9 mouse cellular contexts compared by ENCODE assay signal in genomic region chr10:116197416-116197939, GRCm38 (mm10).
A peak's percentile ranks its signal among the peaks of the same experiment; 100 is the strongest.
DNase-seq lines count a peak whose midpoint lies in the region; ATAC-seq and TF ChIP-seq lines count a peak whose summit lies in the region.
"Had no signal": no experiment of that assay in that cellular context is flagged by ENCODE, and none has a peak within 500 bp of the region (broad histone marks: within the 10 kb centered on the region; RNA-seq: fewer than 3 reads in every experiment).

No protein-coding gene starts in this region.

- no peak for TF ChIP-seq POLR2A in limb, embryonic 14.5 days (IDR thresholded peaks at IDR 0.05; ENCODE audit: borderline replicate concordance, extremely low read depth, insufficient read depth, insufficient read length)

- H3K4me1 ChIP-seq in kidney, embryonic 14.5 days (ENCODE audit: control insufficient read depth, insufficient read depth, low read length), result no peaks in the 10 kb centered on the region
- H3K4me1 ChIP-seq in forebrain, embryonic 13.5 days, result peaks cover 4% of the 10 kb centered on the region; the same call in 1 of the 2 replicates
- H3K4me1 ChIP-seq in limb, embryonic 14.5 days (ENCODE audit: control insufficient read depth, insufficient read depth, low read length), result no peaks in the 10 kb centered on the region
- H3K4me1 ChIP-seq in stomach, embryonic 15.5 days, result no peaks in the 10 kb centered on the region

- H3K4me2 ChIP-seq in kidney, embryonic 14.5 days (replicated peaks; ENCODE audit: low read depth, low read length), result no peak overlapping the region; the same call in 1 of the 2 replicates
- H3K4me2 ChIP-seq in forebrain, embryonic 13.5 days, result peak overlapping the region; percentile 42
- 0 out of 2 replicates have a peak overlapping the region, but pooled peaks have one; percentile 18 for H3K4me2 ChIP-seq in limb, embryonic 14.5 days (replicated peaks; ENCODE audit: low read depth, low read length, severe bottlenecking)
- H3K4me2 ChIP-seq in stomach, embryonic 15.5 days, result no peak overlapping the region
- H3K4me2 ChIP-seq: lung, embryonic 15.5 days had no signal

- no peaks in the 10 kb centered on the region for H3K27me3 ChIP-seq in kidney, embryonic 14.5 days (ENCODE audit: control insufficient read depth, insufficient read depth, low read length)
- no peaks in the 10 kb centered on the region for H3K27me3 ChIP-seq in Patski
- H3K27me3 ChIP-seq in forebrain, embryonic 13.5 days, result no peaks in the 10 kb centered on the region
- H3K27me3 ChIP-seq in limb, embryonic 14.5 days (ENCODE audit: control insufficient read depth, insufficient read depth, low read length), result no peaks in the 10 kb centered on the region
- H3K27me3 ChIP-seq in stomach, embryonic 15.5 days (replicated peaks), result no peaks in the 10 kb centered on the region
- H3K27me3 ChIP-seq: lung, embryonic 15.5 days had no signal

- no peaks in the 10 kb centered on the region for H3K36me3 ChIP-seq in kidney, embryonic 14.5 days (ENCODE audit: control insufficient read depth, insufficient read depth, low read length)
- H3K36me3 ChIP-seq in forebrain, embryonic 13.5 days (ENCODE audit: poor library complexity, severe bottlenecking), result no peaks in the 10 kb centered on the region
- no peaks in the 10 kb centered on the region for H3K36me3 ChIP-seq in limb, embryonic 14.5 days (ENCODE audit: control insufficient read depth, insufficient read depth, low read length)
- no peaks in the 10 kb centered on the region for H3K36me3 ChIP-seq in stomach, embryonic 15.5 days
- H3K36me3 ChIP-seq: lung, embryonic 15.5 days had no signal

- TF ChIP-seq CTCF in Patski (IDR thresholded peaks at IDR 0.05), result peak; percentile 60

- CTCF ChIA-PET in Patski (lab: Charles Lee), result interaction anchor here (0.6 to 4.3 kb wide), 10 partner anchors 11 to 876 kb away, joined by 3 to 21 read pairs (median 4); no protein-coding TSS in a partner anchor

- POLR2A ChIA-PET in Patski (lab: Charles Lee), result interaction anchor here (0.6 kb wide), 1 partner anchor 128 kb away, joined by 3 read pairs; no protein-coding TSS in a partner anchor

- H3K9ac ChIP-seq in kidney, embryonic 14.5 days (ENCODE audit: low read depth, low read length), result no peak overlapping the region
- no peak overlapping the region for H3K9ac ChIP-seq in forebrain, embryonic 13.5 days
- no peak overlapping the region for H3K9ac ChIP-seq in limb, embryonic 14.5 days (ENCODE audit: low read depth, low read length, severe bottlenecking)
- no peak overlapping the region for H3K9ac ChIP-seq in stomach, embryonic 15.5 days
- H3K9ac ChIP-seq: lung, embryonic 15.5 days had no signal

- 0 out of 2 replicates have a peak, but pooled peaks have one; percentile 56 for ATAC-seq in kidney, embryonic 14.5 days (ENCODE audit: low FRiP score, low TSS enrichment)
- peak; percentile 70 for ATAC-seq in Patski
- peak; percentile 57 for ATAC-seq in forebrain, embryonic 13.5 days
- peak; percentile 63 for ATAC-seq in limb, embryonic 14.5 days (ENCODE audit: low FRiP score, low read depth)
- 0 out of 2 replicates have a peak, but pooled peaks have one; percentile 50 for ATAC-seq in stomach, embryonic 15.5 days (ENCODE audit: insufficient read depth, low FRiP score, low read depth)

- H3K27ac ChIP-seq in kidney, embryonic 14.5 days (ENCODE audit: low read depth, low read length), result no peak overlapping the region
- H3K27ac ChIP-seq in forebrain, embryonic 13.5 days, result no peak overlapping the region
- H3K27ac ChIP-seq in limb, embryonic 14.5 days (replicated peaks; ENCODE audit: low read depth, low read length), result no peak overlapping the region
- no peak overlapping the region for H3K27ac ChIP-seq in stomach, embryonic 15.5 days
- H3K27ac ChIP-seq: lung, embryonic 15.5 days had no signal

- in situ Hi-C loops in Patski (cut with MboI; ENCODE audit: low pct_unique_long_range_greater_than_20kb), result loop anchor here (5.0 to 25.0 kb wide), 3 partner anchors 485 to 875 kb away; no protein-coding TSS in a partner anchor

- no peaks in the 10 kb centered on the region for H3K9me3 ChIP-seq in kidney, embryonic 14.5 days (ENCODE audit: control insufficient read depth, low read length)
- H3K9me3 ChIP-seq in forebrain, embryonic 13.5 days (replicated peaks), result no peaks in the 10 kb centered on the region
- H3K9me3 ChIP-seq in limb, embryonic 14.5 days (ENCODE audit: control insufficient read depth, low read length), result no peaks in the 10 kb centered on the region
- no peaks in the 10 kb centered on the region for H3K9me3 ChIP-seq in stomach, embryonic 15.5 days
- H3K9me3 ChIP-seq: lung, embryonic 15.5 days had no signal

- DNase-seq in kidney, adult 11 months, result no peak
- no peak for DNase-seq in Patski (ENCODE audit: low read depth, low spot score)
- peak; percentile 93 for DNase-seq in limb, embryonic 14.5 days (ENCODE audit: low spot score)
- no peak for DNase-seq in right cerebral cortex, adult 18-20 months
- DNase-seq in frontal cortex, postnatal 25 days (ENCODE audit: low spot score in 2 of 2), result no peak

- 21% methylated on average over 4 of the region's 4 CpGs for whole genome bisulfite sequencing in kidney, embryonic 14.5 days
- 16% methylated on average over 4 of the region's 4 CpGs for whole genome bisulfite sequencing in forebrain, embryonic 13.5 days
- WGBS in limb, embryonic 14.5 days, result 20% methylated on average over 4 of the region's 4 CpGs
- WGBS in stomach, embryonic 15.5 days, result 18% methylated on average over 4 of the region's 4 CpGs

- no peak overlapping the region for H3K4me3 ChIP-seq in kidney, embryonic 14.5 days (ENCODE audit: low read length)
- H3K4me3 ChIP-seq in forebrain, embryonic 13.5 days, result no peak overlapping the region
- no peak overlapping the region for H3K4me3 ChIP-seq in limb, embryonic 14.5 days (replicated peaks; ENCODE audit: low read length)
- no peak overlapping the region for H3K4me3 ChIP-seq in stomach, embryonic 15.5 days (replicated peaks)
- H3K4me3 ChIP-seq: lung, embryonic 15.5 days had no signal

Comparison
In these comparisons a context has a peak if more than half of its experiments do, and no peak if none do; other contexts are left out.
1. H3K4me2 ChIP-seq: peak in forebrain, embryonic 13.5 days (single experiment) and limb, embryonic 14.5 days (single experiment); none in kidney, embryonic 14.5 days (single experiment) and stomach, embryonic 15.5 days (single experiment).
2. Peak in every context shown above with its lines, with median percentiles within 50 percentile points of each other: ATAC-seq.